Mouse (Mus musculus) layer of hippocampus, adult 11-12 months (tissue): ENCODE results near the gene Slc19a2.

Source experiments
- DNase-seq: peaks from one replicate; pipeline ENCODE4 v3.0.0; 2022; ENCODE audit warnings: low spot score

Slc19a2 gene

GRCm38 (mm10) chr1:164252551-164252950 lies 3.7 kb downstream of the Slc19a2 start:
- DNase-seq: no peak

GRCm38 (mm10) chr1:164254836-164255235 lies 6.0 kb downstream of the Slc19a2 start:
- no peak for DNase-seq

- no peak for DNase-seq
Observed at GRCm38 (mm10) chr1:164260171-164261028, 11.6 kb downstream of the Slc19a2 start.

GRCm38 (mm10) chr1:164261553-164261952 lies 12.7 kb downstream of the Slc19a2 start:
- peak; percentile 47 for DNase-seq

- no peak for DNase-seq
Observed at GRCm38 (mm10) chr1:164270941-164271340, 22.1 kb downstream of the Slc19a2 start.

- DNase-seq: no peak
Observed at GRCm38 (mm10) chr1:164273659-164274058, 24.8 kb downstream of the Slc19a2 start.

- peak; percentile 96 for DNase-seq
Observed at GRCm38 (mm10) chr1:164275455-164275954, 26.7 kb downstream of the Slc19a2 start, which contains the start of gene Ccdc181. Gene Ccdc181, plus strand, starts transcription at chr1:164275585.

GRCm38 (mm10) chr1:164276552-164276951 lies 27.7 kb downstream of the Slc19a2 start:
- no peak for DNase-seq

- no peak for DNase-seq
Observed at GRCm38 (mm10) chr1:164279332-164279731, 30.5 kb downstream of the Slc19a2 start.

- no peak for DNase-seq
Observed at GRCm38 (mm10) chr1:164284007-164284406, 35.2 kb downstream of the Slc19a2 start.

GRCm38 (mm10) chr1:164287406-164287805 lies 38.6 kb downstream of the Slc19a2 start:
- no peak for DNase-seq

- no peak for DNase-seq
Observed at GRCm38 (mm10) chr1:164292040-164292439, 43.2 kb downstream of the Slc19a2 start.

GRCm38 (mm10) chr1:164294071-164294470 lies 45.2 kb downstream of the Slc19a2 start:
- no peak for DNase-seq

GRCm38 (mm10) chr1:164296473-164296872 lies 47.6 kb downstream of the Slc19a2 start:
- no peak for DNase-seq

GRCm38 (mm10) chr1:164301949-164302348 lies 53.1 kb downstream of the Slc19a2 start:
- no peak for DNase-seq

GRCm38 (mm10) chr1:164303821-164304220 lies 55.0 kb downstream of the Slc19a2 start, which contains the start of gene Nme7:
Gene Nme7, plus strand, starts transcription at chr1:164304121.
- no peak for DNase-seq

- DNase-seq: peak; percentile 98
Observed at GRCm38 (mm10) chr1:164307124-164307751, 58.4 kb downstream of the Slc19a2 start, which contains the start of gene Blzf1. Gene Blzf1, minus strand, starts transcription at chr1:164307489.

GRCm38 (mm10) chr1:164307922-164308321 lies 59.1 kb downstream of the Slc19a2 start:
- no peak for DNase-seq

- DNase-seq: no peak
Observed at GRCm38 (mm10) chr1:164314085-164314484, 65.2 kb downstream of the Slc19a2 start.
